Mouse (Mus musculus) kidney, embryonic 14.5 days (tissue): ENCODE measurements around the gene Caprin1. TPM values are rescaled to one million over a fixed set of nuclear protein-coding genes. Genes with fewer than 3 reads are reported as not detected.

Experiments used
- ATAC-seq: fragments of 200-750 bp; cut with Nextera tagmentation; 2 replicates; pipeline ENCODE4 v1.8.0; 2017; ENCODE audit warnings: moderate number of reproducible peaks, mild to moderate bottlenecking, moderate TSS enrichment, moderate library complexity; ENCODE audit not compliant: low FRiP score, low TSS enrichment
- H3K27ac ChIP-seq: fragments of 300-500 bp; sonication (generic); 2 replicates; pipeline ENCODE4 v1.5.1; 2014; ENCODE audit warnings: low read depth, mild to moderate bottlenecking, low read length, moderate library complexity, mixed read lengths
- H3K27me3 ChIP-seq: fragments of 300-500 bp; sonication (generic); 2 replicates; pipeline ENCODE4 v1.6.1; 2014; ENCODE audit warnings: mild to moderate bottlenecking, low read length; ENCODE audit not compliant: control insufficient read depth, insufficient read depth
- H3K36me3 ChIP-seq: fragments of 300-500 bp; sonication (generic); 2 replicates; pipeline ENCODE4 v1.6.1; 2014; ENCODE audit warnings: low read length, mixed read lengths; ENCODE audit not compliant: control insufficient read depth, insufficient read depth
- H3K4me1 ChIP-seq: fragments of 300-500 bp; sonication (generic); 2 replicates; pipeline ENCODE4 v1.6.1; 2014; ENCODE audit warnings: low read length, mixed read lengths; ENCODE audit not compliant: control insufficient read depth, insufficient read depth
- H3K4me2 ChIP-seq: fragments of 300-500 bp; sonication (generic); replicated peaks from 2 replicates; pipeline ENCODE4 v1.6.1; 2014; ENCODE audit warnings: low read depth, mild to moderate bottlenecking, low read length
- H3K4me3 ChIP-seq: fragments of 300-500 bp; sonication (generic); 2 replicates; pipeline ENCODE4 v1.5.1; 2014; ENCODE audit warnings: mild to moderate bottlenecking, low read length
- H3K9ac ChIP-seq: fragments of 300-500 bp; sonication (generic); 2 replicates; pipeline ENCODE4 v1.6.1; 2014; ENCODE audit warnings: low read depth, mild to moderate bottlenecking, low read length, moderate library complexity
- H3K9me3 ChIP-seq: fragments of 300-500 bp; sonication (generic); 2 replicates; pipeline ENCODE4 v1.6.1; 2016; ENCODE audit warnings: low read length; ENCODE audit not compliant: control insufficient read depth
- WGBS: fragments of 180-500 bp; shearing (Covaris S2); extraction: QIAGEN DNeasy Blood & Tissue Kit; methylation state at CpG from one replicate; pipeline ENCODE4 v1.1.7; 2014; 5-methylcytosine and 5-hydroxymethylcytosine counted together
- microRNA-seq: library from miRNA; unstranded; fragments of <30 nt; microRNA quantifications from one replicate; pipeline ENCODE4, GENCODE M21; 2016
- polyA plus RNA-seq: library from polyadenylated mRNA; unstranded; fragments of >200 nt; fragmentation: Nextera tagmentation; extraction: Ambion mirVana; gene quantifications from 2 replicates; pipeline ENCODE4 v1.2.1, GENCODE M21; 2014

Gene Caprin1
- polyA plus RNA-seq, 1 experiment from 2014 or later = 448 TPM

DNA sequence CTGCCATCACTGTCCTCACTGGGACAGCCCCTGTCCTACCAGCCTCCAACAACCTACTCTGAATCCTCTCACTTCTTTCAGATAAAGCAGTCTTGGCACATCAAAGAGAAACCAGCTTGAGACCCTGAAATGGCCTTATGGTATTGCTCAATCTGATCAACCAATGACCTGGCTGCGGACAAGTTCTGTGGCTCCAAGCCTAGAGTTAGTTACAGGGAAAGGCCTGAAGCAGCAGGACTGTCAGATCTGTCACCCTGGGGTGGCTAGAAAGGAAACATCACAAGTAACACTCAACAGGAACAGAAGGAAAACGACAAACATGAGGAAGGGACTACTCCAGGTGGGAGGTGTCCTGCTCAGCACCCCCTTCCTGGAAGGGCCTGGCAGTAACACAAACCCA lies 72.9 kb downstream of the Caprin1 start:
- Histone ChIP-seq H3K36me3 (peaks cover 75% of the 10 kb centered on the region), H3K27ac (no peak overlapping the region), H3K4me3 (no peak overlapping the region), H3K9ac (no peak overlapping the region), H3K4me2 (no peak overlapping the region), H3K27me3 (no peaks in the 10 kb centered on the region), H3K4me1 (no peaks in the 10 kb centered on the region), H3K9me3 (no peaks in the 10 kb centered on the region)
- WGBS = 86% methylated on average over 2 of the region's 2 CpGs
- no peak for ATAC-seq

DNA sequence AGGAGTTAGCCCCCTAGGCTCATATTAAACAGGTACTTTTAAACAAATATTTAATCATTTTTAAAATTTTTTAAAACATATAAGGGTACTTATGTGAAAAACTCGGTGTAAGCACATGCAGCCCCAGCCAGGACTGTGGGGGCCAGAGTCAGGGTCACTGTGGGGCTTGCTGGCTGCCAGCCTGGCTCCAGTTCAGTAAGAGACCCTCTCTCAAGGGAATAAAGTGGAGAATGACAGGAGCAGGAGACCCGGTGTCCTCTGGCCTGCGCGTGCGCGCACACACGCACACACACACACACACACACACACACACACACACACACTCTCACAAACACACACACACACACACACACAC lies 78.2 kb downstream of the Caprin1 start:
- H3K9ac ChIP-seq = no peak overlapping the region
- no peaks in the 10 kb centered on the region for H3K4me1 ChIP-seq
- H3K4me3 ChIP-seq = no peak overlapping the region
- peaks cover 51% of the 10 kb centered on the region for H3K36me3 ChIP-seq
- peak; percentile 44; the same call in 1 of the 2 replicates for ATAC-seq
- H3K9me3 ChIP-seq = no peaks in the 10 kb centered on the region
- H3K27me3 ChIP-seq = no peaks in the 10 kb centered on the region
- H3K27ac ChIP-seq = no peak overlapping the region
- 91% methylated on average over 7 of the region's 7 CpGs for WGBS
- no peak overlapping the region for H3K4me2 ChIP-seq

DNA sequence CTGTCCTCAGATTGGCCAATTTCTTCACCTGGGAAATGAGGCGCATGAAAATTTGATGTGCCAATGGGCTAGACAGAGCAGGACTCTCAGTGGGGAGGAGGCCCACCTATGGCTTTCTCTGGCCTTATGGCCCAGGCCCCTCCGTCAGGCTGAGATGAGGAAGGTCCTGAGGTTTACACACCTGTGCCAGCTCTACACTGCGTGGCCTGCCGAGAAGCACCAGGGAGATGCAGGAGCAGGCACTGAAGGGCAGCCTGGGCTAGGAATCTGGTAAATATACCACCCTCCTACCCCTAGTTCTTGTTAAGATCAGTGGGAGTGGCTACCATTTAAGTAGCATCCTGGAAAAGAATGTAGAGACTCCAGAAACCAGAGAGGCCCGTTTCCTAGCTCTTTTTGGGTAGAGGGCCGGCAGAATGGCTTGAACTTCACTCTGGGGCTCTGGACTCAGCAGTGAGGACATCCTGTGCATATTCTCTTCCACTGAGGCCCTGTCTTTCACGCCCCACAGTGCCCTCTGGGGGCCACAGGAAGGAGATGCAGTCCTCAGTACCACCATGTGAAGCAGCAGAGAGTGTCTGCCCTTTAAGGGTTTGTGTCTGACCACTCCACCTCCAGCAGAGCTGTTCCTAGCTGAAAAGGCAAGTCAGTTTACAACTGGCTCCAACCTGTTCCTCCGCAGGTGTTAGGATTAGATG lies 78.7 kb downstream of the Caprin1 start:
- H3K4me1 ChIP-seq = no peaks in the 10 kb centered on the region
- H3K9me3 ChIP-seq = no peaks in the 10 kb centered on the region
- 66% methylated on average over 8 of the region's 8 CpGs for WGBS
- no peak overlapping the region for H3K4me2 ChIP-seq
- no peak overlapping the region for H3K27ac ChIP-seq
- no peak overlapping the region for H3K9ac ChIP-seq
- peaks cover 45% of the 10 kb centered on the region for H3K36me3 ChIP-seq
- no peak overlapping the region for H3K4me3 ChIP-seq
- H3K27me3 ChIP-seq = no peaks in the 10 kb centered on the region
- ATAC-seq = peak; percentile 82

DNA sequence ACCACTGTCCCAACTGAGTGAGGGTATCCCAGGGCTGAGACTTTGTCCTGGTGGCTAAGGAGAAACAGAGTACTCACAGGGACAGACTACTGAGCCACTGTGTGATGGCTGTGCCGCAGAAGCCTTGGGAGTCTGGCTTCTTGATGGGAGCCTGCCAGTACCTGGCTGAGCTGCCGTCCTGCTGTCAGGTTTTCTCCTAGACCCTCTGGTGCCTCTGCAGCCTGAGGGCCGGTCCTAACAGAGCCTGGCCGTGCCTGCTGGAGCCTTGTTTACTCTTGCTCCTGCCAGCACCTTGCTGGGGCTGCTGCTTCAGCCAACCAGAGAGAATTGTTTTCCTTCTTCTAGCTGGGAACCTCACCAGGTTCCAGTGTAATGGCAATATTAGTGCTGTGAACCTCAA lies 83.0 kb downstream of the Caprin1 start:
- Histone ChIP-seq H3K27ac (no peak overlapping the region), H3K9me3 (no peaks in the 10 kb centered on the region), H3K4me3 (no peak overlapping the region), H3K27me3 (no peaks in the 10 kb centered on the region), H3K36me3 (peaks cover 17% of the 10 kb centered on the region), H3K9ac (no peak overlapping the region), H3K4me2 (no peak overlapping the region), H3K4me1 (no peaks in the 10 kb centered on the region)
- WGBS = 68% methylated on average over 4 of the region's 4 CpGs
- no peak for ATAC-seq

DNA sequence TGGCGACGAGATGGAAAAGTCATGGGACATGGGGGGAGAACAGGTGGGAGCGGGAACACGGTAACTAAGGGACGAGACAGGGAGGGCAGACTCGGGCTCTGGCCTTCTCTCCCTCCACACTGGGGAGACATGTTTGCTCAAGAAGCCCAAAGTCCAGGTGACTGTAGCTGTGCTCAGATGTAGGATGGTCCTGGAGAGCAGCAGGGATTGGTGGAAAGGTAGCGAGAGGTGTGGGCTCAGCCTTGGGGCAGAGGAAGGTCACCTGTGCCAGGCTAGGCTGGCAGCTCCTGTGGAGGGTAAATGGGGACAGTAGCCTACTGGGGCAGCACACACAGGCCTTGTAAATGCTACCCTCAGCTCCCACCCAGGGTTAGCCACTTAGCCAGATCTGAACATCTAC lies 83.6 kb downstream of the Caprin1 start:
- Histone ChIP-seq H3K9me3 (no peaks in the 10 kb centered on the region), H3K9ac (no peak overlapping the region), H3K36me3 (peaks cover 20% of the 10 kb centered on the region), H3K4me2 (no peak overlapping the region), H3K4me1 (no peaks in the 10 kb centered on the region), H3K27ac (no peak overlapping the region), H3K27me3 (no peaks in the 10 kb centered on the region), H3K4me3 (no peak overlapping the region)
- no peak for ATAC-seq
- 84% methylated on average over 7 of the region's 7 CpGs for WGBS

Small RNA genes within 50 kb of the gene (microRNA-seq; reads per million reads assigned to microRNA genes)
- gene Gm22757 (not detected), gene Gm22761 (not detected)

Other genes starting within 250 kb of the Caprin1 start
- gene Abtb2, start 231.3 kb downstream of the Caprin1 start, polyA plus RNA-seq = 4.9 and 7.6 TPM in 2 replicates
- gene Nat10, start 36.4 kb downstream of the Caprin1 start, polyA plus RNA-seq = 19.6 and 34.2 TPM in 2 replicates
- gene Lmo2, start 160.3 kb upstream of the Caprin1 start, polyA plus RNA-seq = 33.3 and 36.7 TPM in 2 replicates
- gene Fbxo3, start 230.1 kb upstream of the Caprin1 start, polyA plus RNA-seq = 41.5 and 54.4 TPM in 2 replicates
- 1.8 and 3.7 TPM in 2 replicates for gene 4931422A03Rik, start 230.7 kb upstream of the Caprin1 start, polyA plus RNA-seq